Mouse (Mus musculus) MEL (cell line): Measurements from ENCODE around the gene Klrk1. TPM values are rescaled to one million over a fixed set of nuclear protein-coding genes. Genes with fewer than 3 reads are reported as not detected.

ENCODE experiments used
- DNase-seq: peaks from one replicate; pipeline ENCODE4 v3.0.0; 2011; ENCODE audit warnings: low read depth, low spot score
- H3K27ac ChIP-seq: 2 replicates; pipeline ENCODE4 v1.5.1; 2012; ENCODE audit warnings: low read depth, mild to moderate bottlenecking, control low read depth, low read length, moderate library complexity; ENCODE audit not compliant: control insufficient read depth
- H3K27me3 ChIP-seq, 2 experiments: fragments of 150-350 bp in 1 of 2; sonication (generic) in 1 of 2; 2 replicates each; pipeline ENCODE4 v1.6.1; 2012; ENCODE audit warnings: low read length in 2 of 2, mild to moderate bottlenecking in 2 of 2, improper control_type of control experiment in 1 of 2, moderate library complexity in 1 of 2; ENCODE audit not compliant: insufficient read depth in 2 of 2, control insufficient read depth in 1 of 2
- H3K36me3 ChIP-seq, 2 experiments: 2 replicates each; pipeline ENCODE4 v1.6.1; 2012 to 2014; ENCODE audit warnings: low read length in 2 of 2, improper control_type of control experiment in 1 of 2, inconsistent platforms in 1 of 2, mild to moderate bottlenecking in 1 of 2; ENCODE audit not compliant: insufficient read depth in 2 of 2, control insufficient read depth in 1 of 2
- H3K4me1 ChIP-seq, 2 experiments: fragments of 150-350 bp in 1 of 2; sonication (generic) in 1 of 2; 2 replicates each; pipeline ENCODE4 v1.6.1; 2012; ENCODE audit warnings: low read length in 2 of 2, improper control_type of control experiment in 1 of 2, mild to moderate bottlenecking in 1 of 2; ENCODE audit not compliant: insufficient read depth in 2 of 2, control insufficient read depth in 1 of 2
- H3K4me3 ChIP-seq, 2 experiments: fragments of 150-350 bp in 1 of 2; sonication (generic) in 1 of 2; 2 replicates each; pipeline ENCODE4 v1.5.1; 2012; ENCODE audit warnings: low read depth in 2 of 2, low read length in 2 of 2, mild to moderate bottlenecking in 2 of 2, moderate library complexity in 2 of 2, control low read depth in 1 of 2, improper control_type of control experiment in 1 of 2; ENCODE audit not compliant: control insufficient read depth in 1 of 2, insufficient read depth in 1 of 2
- H3K79me2 ChIP-seq: 2 replicates; pipeline ENCODE4 v1.6.1; 2012; ENCODE audit warnings: mild to moderate bottlenecking, low read length, moderate library complexity; ENCODE audit not compliant: control insufficient read depth, poor library complexity, insufficient read depth
- H3K9ac ChIP-seq: 2 replicates; pipeline ENCODE4 v1.6.1; 2012; ENCODE audit warnings: low read depth, mild to moderate bottlenecking, control low read depth, low read length, moderate library complexity; ENCODE audit not compliant: control insufficient read depth, poor library complexity, severe bottlenecking
- H3K9me3 ChIP-seq: fragments of 150-350 bp; sonication (generic); replicated peaks from 2 replicates; pipeline ENCODE4 v1.6.1; 2012; ENCODE audit warnings: mild to moderate bottlenecking, low read length, improper control_type of control experiment, moderate library complexity; ENCODE audit not compliant: insufficient read depth
- MAX ChIP-seq: IDR thresholded peaks from 2 replicates; pipeline ENCODE4 v1.6.1; 2011; ENCODE audit warnings: low read length, improper control_type of control experiment
- MEF2A ChIP-seq: IDR thresholded peaks from 2 replicates; pipeline ENCODE4 v1.6.1; 2014; ENCODE audit warnings: low read depth, mild to moderate bottlenecking, inconsistent platforms, low read length, improper control_type of control experiment; ENCODE audit not compliant: poor library complexity, insufficient replicate concordance, severe bottlenecking; ENCODE audit errors: extremely low read depth
- MYB ChIP-seq: IDR thresholded peaks from 2 replicates; pipeline ENCODE4 v1.6.1; 2011; ENCODE audit warnings: mild to moderate bottlenecking, low read depth, low read length, improper control_type of control experiment
- ZNF384 ChIP-seq: IDR thresholded peaks from 2 replicates; pipeline ENCODE4 v1.6.1; 2012; ENCODE audit warnings: low read depth, mild to moderate bottlenecking, inconsistent platforms, low read length, improper control_type of control experiment
- polyA plus RNA-seq, 2 experiments: library from polyadenylated mRNA; stranded (reverse) in 1 of 2; unstranded in 1 of 2; fragments of >175 nt in 1 of 2; fragments of >200 nt in 1 of 2; gene quantifications; 2 replicates each; pipeline versions ENCODE4 v1.2.1 to v1.2.4; 2012; ENCODE audit warnings: low replicate concordance in 2 of 2, low read depth in 1 of 2; ENCODE audit not compliant: insufficient read length in 2 of 2, insufficient read depth in 1 of 2, missing spikeins in 1 of 2
- total RNA-seq: library from RNA; depleted of rRNA; stranded (reverse); fragments of 300-350 nt; gene quantifications from 2 replicates; pipeline ENCODE4 v1.2.3, GENCODE M21; 2012; rRNA removed

Gene Klrk1
- total and polyA plus RNA-seq, 3 experiments: not detected

GRCm38 (mm10) chr6:129565257-129565656, 58.4 kb downstream of the Klrk1 start:
- no peak overlapping the region for H3K9ac ChIP-seq
- no peak overlapping the region for H3K4me3 ChIP-seq
- H3K9me3 ChIP-seq: no peaks in the 10 kb centered on the region
- peaks cover 0 to 3% of the 10 kb centered on the region in 2 experiments; a peak in 3 of 4 replicates for H3K27me3 ChIP-seq
- TF ChIP-seq MEF2A (no peak), MYB (no peak), MAX (no peak), ZNF384 (no peak)
- H3K36me3 ChIP-seq: peaks cover 0 to 2% of the 10 kb centered on the region in 2 experiments; a peak in 2 of 4 replicates
- H3K4me1 ChIP-seq: no peaks in the 10 kb centered on the region
- H3K27ac ChIP-seq: no peak overlapping the region
- DNase-seq: no peak
- no peaks in the 10 kb centered on the region for H3K79me2 ChIP-seq

Other genes with a start within 250 kb of the Klrk1 start
- not detected in 2 replicates for gene Clec12b, start 238.0 kb downstream of the Klrk1 start, total RNA-seq
- not detected for gene Clec12b, start 238.0 kb downstream of the Klrk1 start, polyA plus RNA-seq
- gene Clec1b, start 226.6 kb downstream of the Klrk1 start, total RNA-seq: not detected in 2 replicates
- gene Clec1b, start 226.6 kb downstream of the Klrk1 start, polyA plus RNA-seq: not detected
- gene Clec9a, start 215.0 kb downstream of the Klrk1 start, total RNA-seq: not detected in 2 replicates
- not detected for gene Clec9a, start 215.0 kb downstream of the Klrk1 start, polyA plus RNA-seq
- gene Clec1a, start 171.9 kb downstream of the Klrk1 start, total RNA-seq: not detected in 2 replicates
- not detected for gene Clec1a, start 171.9 kb downstream of the Klrk1 start, polyA plus RNA-seq
- 0.03 TPM in 1 of 2 replicates, not detected in the other for gene Olr1, start 116.7 kb downstream of the Klrk1 start, total RNA-seq
- gene Olr1, start 116.7 kb downstream of the Klrk1 start, polyA plus RNA-seq: under 1 TPM in 1 of 2 experiments, not detected in 1; 0.06 TPM
- gene Tmem52b, start 111.3 kb downstream of the Klrk1 start, total RNA-seq: not detected in 2 replicates
- not detected for gene Tmem52b, start 111.3 kb downstream of the Klrk1 start, polyA plus RNA-seq
- gene Gabarapl1, start 90.7 kb downstream of the Klrk1 start, total RNA-seq: 61.3 and 65.7 TPM in 2 replicates
- 10 to 100 TPM in 1 of 2 experiments, not detected in 1; 99.5 TPM for gene Gabarapl1, start 90.7 kb downstream of the Klrk1 start, polyA plus RNA-seq
- not detected in 2 replicates for gene Klre1, start 46.0 kb downstream of the Klrk1 start, total RNA-seq
- gene Klre1, start 46.0 kb downstream of the Klrk1 start, polyA plus RNA-seq: not detected
- not detected in 2 replicates for gene Klrd1, start 32.1 kb downstream of the Klrk1 start, total RNA-seq
- not detected for gene Klrd1, start 32.1 kb downstream of the Klrk1 start, polyA plus RNA-seq
- gene Klrc3, start 19.5 kb upstream of the Klrk1 start, total RNA-seq: not detected in 2 replicates
- gene Klrc3, start 19.5 kb upstream of the Klrk1 start, polyA plus RNA-seq: not detected
- not detected in 2 replicates for gene Klrc2, start 36.8 kb upstream of the Klrk1 start, total RNA-seq
- not detected for gene Klrc2, start 36.8 kb upstream of the Klrk1 start, polyA plus RNA-seq
- not detected in 2 replicates for gene Klrc1, start 55.1 kb upstream of the Klrk1 start, total RNA-seq
- not detected for gene Klrc1, start 55.1 kb upstream of the Klrk1 start, polyA plus RNA-seq
- gene Klri1, start 93.3 kb upstream of the Klrk1 start, total RNA-seq: not detected in 2 replicates
- not detected for gene Klri1, start 93.3 kb upstream of the Klrk1 start, polyA plus RNA-seq
- gene Klri2, start 116.6 kb upstream of the Klrk1 start, total RNA-seq: not detected in 2 replicates
- not detected for gene Klri2, start 116.6 kb upstream of the Klrk1 start, polyA plus RNA-seq
- gene Gm156, start 160.4 kb upstream of the Klrk1 start, total RNA-seq: not detected in 2 replicates
- not detected for gene Gm156, start 160.4 kb upstream of the Klrk1 start, polyA plus RNA-seq
- gene Gm17631, start 238.8 kb upstream of the Klrk1 start, total RNA-seq: not detected in 2 replicates
- gene Gm17631, start 238.8 kb upstream of the Klrk1 start, polyA plus RNA-seq: not detected